Comparison of ENCODE assay signal across 24 mouse cellular contexts in the genomic region with DNA sequence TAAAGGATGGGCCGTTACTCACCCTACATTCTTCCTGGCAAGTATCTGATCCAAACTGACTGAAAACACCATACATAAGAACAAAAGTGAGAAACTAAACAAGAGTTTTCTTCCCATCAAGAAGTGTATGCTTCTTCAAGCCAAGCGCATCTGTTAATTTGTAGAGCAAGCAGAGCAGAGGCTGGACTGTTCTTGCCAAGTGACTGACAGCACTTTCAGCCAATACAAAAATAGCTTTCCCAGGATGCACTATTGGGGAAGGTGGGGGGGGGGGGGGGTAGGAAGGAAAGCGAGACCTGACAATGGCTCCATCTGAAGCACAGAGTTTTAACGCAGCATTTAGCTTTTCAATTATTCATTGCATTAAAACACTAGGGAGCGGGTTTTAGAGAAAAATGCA. TPM values are rescaled to one million over a fixed set of nuclear protein-coding genes. Genes with fewer than 3 reads are reported as not detected.
DNase-seq lines count a peak whose midpoint lies in the region; ATAC-seq and TF ChIP-seq lines count a peak whose summit lies in the region.
"Had no signal": no experiment of that assay in that cellular context is flagged by ENCODE, and none has a peak within 500 bp of the region (broad histone marks: within the 10 kb centered on the region; RNA-seq: fewer than 3 reads in every experiment).

A gene (minus strand): TSS at position 180 of the 400 bp plus-strand sequence.

- no peak for DNase-seq in frontal cortex, postnatal 14 days (ENCODE audit: low spot score in 2 of 2)
- no peak for DNase-seq in testis, postnatal 10 days (ENCODE audit: low spot score)
- DNase-seq in left cerebral cortex, postnatal 10 days (ENCODE audit: extremely low spot score in 1 of 2, low spot score in 2 of 2) = no peak
- no peak for DNase-seq in embryo, embryonic 11 days
- no peak for DNase-seq in layer of hippocampus, adult 9-11 months
- DNase-seq: adrenal gland, postnatal 14 days; cerebellum, adult 11-12 months; gastrocnemius, postnatal 14 days; heart, adult 2 months; heart, postnatal 4 days; kidney, postnatal 4 days; lung, postnatal 4 days; thymus, postnatal 36 days had no signal

- TF ChIP-seq POLR2A in testis, adult 2 months (IDR thresholded peaks at IDR 0.05; ENCODE audit: control insufficient read depth, low read depth, low read length) = no peak

- no peaks in the 10 kb centered on the region for H3K4me1 ChIP-seq in testis, adult 2 months (ENCODE audit: control insufficient read depth, insufficient read depth, low read length)
- H3K4me1 ChIP-seq: heart, embryonic 15.5 days; hindbrain, embryonic 15.5 days; intestine, embryonic 15.5 days; kidney, embryonic 15.5 days; lung, embryonic 15.5 days had no signal

- H3K36me3 ChIP-seq in testis, adult 2 months (ENCODE audit: control insufficient read depth, insufficient read depth, low read length) = no peaks in the 10 kb centered on the region
- H3K36me3 ChIP-seq: heart, embryonic 15.5 days; hindbrain, embryonic 15.5 days; intestine, embryonic 15.5 days; kidney, embryonic 15.5 days; lung, embryonic 15.5 days had no signal

- no peak for TF ChIP-seq CTCF in testis, adult 2 months (IDR thresholded peaks at IDR 0.05; ENCODE audit: control insufficient read depth, insufficient read depth, insufficient replicate concordance, low read depth, low read length)

- ATAC-seq in frontal cortex, adult (ENCODE audit: low TSS enrichment) = peak; percentile 92
- ATAC-seq: intestine, embryonic 15.5 days; midbrain, embryonic 16.5 days had no signal

- H3K4me3 ChIP-seq in testis, adult 2 months (ENCODE audit: control insufficient read depth, low read depth, low read length) = no peak within 1 kb of the TSS
- H3K4me3 ChIP-seq: heart, adult 2 months; heart, embryonic 15.5 days; hindbrain, embryonic 15.5 days; intestine, embryonic 15.5 days; kidney, embryonic 15.5 days; lung, embryonic 15.5 days had no signal

- H3K27ac ChIP-seq in testis, adult 2 months (ENCODE audit: control insufficient read depth, insufficient read depth, low read depth, low read length) = no peak within 1 kb of the TSS
- H3K27ac ChIP-seq: heart, adult 2 months; heart, embryonic 15.5 days; hindbrain, embryonic 15.5 days; intestine, embryonic 15.5 days; kidney, embryonic 15.5 days; liver, embryonic 14.5 days; lung, embryonic 15.5 days had no signal

- no peaks in the 10 kb centered on the region for H3K27me3 ChIP-seq in testis, adult 2 months (ENCODE audit: control insufficient read depth, insufficient read depth, low read length)
- H3K27me3 ChIP-seq: heart, embryonic 15.5 days; hindbrain, embryonic 15.5 days; intestine, embryonic 15.5 days; kidney, embryonic 15.5 days; lung, embryonic 15.5 days had no signal

- intact Hi-C loops in left cerebral cortex, postnatal 10 days (cut with DNase I) = no loop called here

RNA-seq across cellular contexts. Expression of the gene that starts here (rescaled TPM):
- polyA plus RNA-seq in testis, adult 2 months (2012; rRNA removed) = 171 and 184 TPM in 2 replicates
- 10 to 100 TPM; 20.9 to 23.8 TPM for total RNA-seq in left cerebral cortex, postnatal 10 days (2021)
- total RNA-seq: adrenal gland, postnatal 14 days; gastrocnemius, postnatal 14 days; neutrophil, adult 5-6 weeks had no signal
- polyA plus RNA-seq: C2C12; intestine, embryonic 15.5 days; liver, embryonic 14.5 days; lung, embryonic 15.5 days had no signal
